Mouse (Mus musculus): ENCODE results near the gene Tax1bp1.

Gene Tax1bp1

GRCm38 (mm10) chr6:52802181-52802580 lies 88.7 kb downstream of the Tax1bp1 start:
- DNase-seq = no peak

- peak; percentile 26 to 46 for DNase-seq
Measured at GRCm38 (mm10) chr6:52805237-52805856, 91.8 kb downstream of the Tax1bp1 start.
